Mouse (Mus musculus) right cerebral cortex, postnatal 36 days (tissue): ENCODE measurements at regions not wholly inside any gene's neighbourhood (a gene's known extent, or its start where the extent isn't known, plus 50 kb on each side); places are given as distances from the start of the nearest gene placed in this dataset.
A peak's percentile ranks its signal among the peaks of the same experiment; 100 is the strongest.

Experiments
- DNase-seq, 2 experiments: peaks; one replicate each; pipeline ENCODE4 v3.0.0; 2022; ENCODE audit warnings: low spot score in 2 of 2, mixed read lengths in 1 of 2

DNA sequence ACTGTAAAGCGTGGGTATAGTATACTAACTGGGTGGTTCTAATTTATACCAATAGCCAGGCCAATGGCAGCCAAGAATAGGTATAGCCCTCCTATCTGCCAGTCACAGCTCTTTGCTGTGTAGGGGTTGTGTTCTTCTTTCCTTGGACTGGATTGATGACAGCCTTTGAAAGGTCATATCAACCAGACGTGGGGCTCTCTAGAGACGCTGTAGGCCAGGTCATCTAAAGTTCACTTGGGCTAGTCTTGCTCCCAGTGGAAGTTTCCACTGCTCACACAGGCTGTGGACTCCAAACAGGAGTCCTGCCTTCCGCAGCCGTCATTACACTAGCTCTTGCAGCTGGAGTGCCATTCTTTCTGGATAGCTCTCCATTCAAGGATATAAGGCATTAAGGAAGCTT lies 220.3 kb downstream of the Gja1 start:
- no peak for DNase-seq

DNA sequence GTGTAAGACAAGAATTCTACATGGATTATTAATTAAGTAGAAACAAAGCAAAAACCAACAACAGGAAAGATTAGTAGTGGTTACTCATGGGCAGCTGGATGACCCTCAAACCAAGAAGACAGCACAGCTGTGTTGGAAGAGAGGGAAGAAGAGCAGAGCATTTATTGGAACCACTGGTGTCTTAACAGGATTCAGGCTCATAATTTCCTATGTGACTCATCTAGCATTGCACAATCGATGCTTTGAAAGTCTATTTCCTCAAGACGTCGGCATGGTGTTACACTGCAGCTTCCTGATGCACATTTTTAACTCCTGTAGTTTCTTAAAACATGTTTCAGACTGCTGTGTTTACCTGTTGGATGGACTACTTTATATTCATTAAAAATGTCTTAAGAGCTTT lies 221.1 kb downstream of the Gja1 start:
- no peak for DNase-seq

DNA sequence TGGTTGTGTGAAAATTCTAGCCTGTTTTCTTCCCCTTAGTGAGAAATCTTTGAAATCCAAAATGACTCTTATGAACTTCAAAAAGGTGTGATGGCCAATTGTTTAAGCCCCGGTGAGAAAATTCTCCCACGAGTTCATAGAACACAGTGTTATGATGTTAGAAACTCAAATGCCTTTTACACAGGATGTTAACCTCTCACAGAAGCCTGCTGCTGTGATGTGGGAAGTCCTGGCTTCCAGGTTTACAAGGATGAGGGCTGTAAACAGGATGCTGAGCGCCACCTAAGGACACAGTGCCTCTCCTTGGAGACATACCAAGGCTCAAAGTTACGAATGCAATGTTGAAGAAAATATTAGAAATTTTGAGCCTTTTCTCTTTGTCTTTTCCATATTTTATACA lies 222.8 kb downstream of the Gja1 start:
- DNase-seq: no peak

DNA sequence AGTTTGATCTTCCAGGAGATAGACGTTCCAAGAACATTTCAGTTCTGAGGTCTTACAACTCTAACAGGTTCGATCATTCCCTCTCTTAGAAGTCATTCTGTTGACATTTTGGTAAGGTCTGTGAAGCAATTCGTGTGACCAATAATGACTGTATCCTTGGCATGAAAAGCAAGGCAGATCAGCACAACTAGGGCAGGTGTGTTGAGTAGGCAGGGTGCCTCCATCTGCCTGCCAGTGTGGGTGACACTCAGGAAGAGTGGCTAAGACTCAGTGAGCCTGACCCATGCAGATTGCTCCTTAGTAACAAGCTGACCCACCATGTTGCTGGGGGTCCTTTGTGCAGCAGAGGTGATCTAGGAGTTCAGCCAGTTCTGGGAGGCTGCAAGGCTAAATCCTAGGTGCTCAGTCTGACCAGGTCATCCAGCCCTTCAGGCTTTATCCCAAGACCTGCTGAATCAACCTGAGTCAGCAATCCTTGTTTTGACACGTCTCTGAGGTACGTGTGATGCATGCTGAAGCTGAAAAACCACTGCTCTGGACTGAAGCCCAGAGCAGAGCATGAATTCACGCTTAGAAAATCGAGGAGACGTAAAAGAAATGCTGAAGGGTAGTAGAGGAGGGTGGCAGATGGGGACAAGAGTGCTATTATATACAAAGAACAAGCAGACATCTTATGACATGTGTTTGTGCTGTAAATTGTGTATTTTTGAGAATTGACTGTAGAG lies 234.6 kb downstream of the Gja1 start:
- peak; percentile 2 to 4 for DNase-seq

DNA sequence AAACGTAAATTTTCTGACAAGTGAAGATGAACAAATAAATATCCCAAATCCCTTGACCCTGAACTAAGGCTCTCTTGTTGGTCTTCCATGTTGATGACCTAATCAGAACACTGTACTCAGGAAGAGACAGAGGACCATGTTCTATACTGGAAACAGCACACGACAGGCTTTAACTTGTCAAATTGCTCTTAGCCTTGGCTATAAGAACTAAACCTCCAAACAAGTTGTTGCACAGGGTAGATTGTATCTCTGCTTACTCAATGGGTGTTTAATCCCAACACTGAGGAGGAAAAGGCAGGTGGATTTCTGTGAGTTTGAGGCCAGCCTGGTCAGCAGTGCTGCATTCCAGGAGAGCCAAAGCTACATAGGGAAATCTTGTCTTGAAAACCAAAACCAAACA lies 265.5 kb downstream of the Gja1 start:
- DNase-seq: no peak

DNA sequence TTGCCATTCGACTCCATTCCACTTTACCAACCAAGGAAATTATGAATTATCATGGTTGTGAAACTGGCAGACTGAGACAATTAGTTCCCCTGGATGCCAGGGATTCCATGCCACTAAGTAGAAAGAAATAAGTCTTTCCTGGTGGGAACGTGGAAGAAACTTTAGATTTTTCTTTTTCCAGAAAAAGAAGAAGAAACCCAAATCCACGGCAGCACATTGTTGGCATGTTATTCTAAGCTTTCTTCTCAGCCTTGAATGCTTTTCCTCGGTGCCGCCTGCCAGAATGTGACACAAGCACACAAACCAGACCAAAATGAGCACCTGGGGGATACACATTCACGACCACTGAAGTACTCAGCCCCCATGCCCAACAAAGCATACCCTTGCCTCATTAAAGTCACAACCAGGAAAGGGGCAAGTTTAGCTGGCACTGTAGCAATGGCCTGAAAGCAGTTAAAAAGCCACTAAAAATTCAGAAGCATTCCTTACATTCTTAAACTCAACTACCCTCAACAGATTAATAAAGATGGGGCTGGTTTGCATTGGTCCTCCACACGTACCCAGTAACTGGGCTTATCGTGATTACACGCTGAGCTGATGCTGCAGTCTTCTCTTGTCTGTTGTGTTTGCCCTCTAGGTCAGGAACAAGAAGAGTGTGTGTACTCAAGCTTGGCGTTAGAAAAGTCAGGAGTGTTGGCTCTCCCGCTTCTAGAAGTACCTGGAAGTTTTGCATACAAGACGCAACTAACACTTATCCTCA lies 266.4 kb downstream of the Gja1 start:
- DNase-seq: no peak

DNA sequence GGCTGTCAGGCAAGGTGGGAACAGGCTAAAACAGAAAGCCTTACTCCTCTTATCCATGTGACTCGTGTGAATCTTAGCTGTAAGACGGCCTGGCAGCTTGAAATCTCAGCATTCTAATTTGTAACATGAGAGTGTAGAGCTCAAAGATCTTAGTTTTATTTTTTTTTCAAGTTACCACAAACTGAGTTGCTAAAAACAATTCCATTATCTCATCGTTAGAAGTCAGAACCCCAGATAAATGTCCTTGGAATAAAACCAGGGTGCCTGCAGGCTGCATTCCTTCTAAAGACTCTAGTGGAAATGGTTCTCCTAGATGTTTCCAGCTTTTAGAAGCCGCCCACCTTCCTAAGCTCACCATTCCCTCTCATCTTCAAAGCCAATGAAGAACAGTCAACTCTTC lies 283.4 kb downstream of the Gja1 start:
- DNase-seq: no peak

DNA sequence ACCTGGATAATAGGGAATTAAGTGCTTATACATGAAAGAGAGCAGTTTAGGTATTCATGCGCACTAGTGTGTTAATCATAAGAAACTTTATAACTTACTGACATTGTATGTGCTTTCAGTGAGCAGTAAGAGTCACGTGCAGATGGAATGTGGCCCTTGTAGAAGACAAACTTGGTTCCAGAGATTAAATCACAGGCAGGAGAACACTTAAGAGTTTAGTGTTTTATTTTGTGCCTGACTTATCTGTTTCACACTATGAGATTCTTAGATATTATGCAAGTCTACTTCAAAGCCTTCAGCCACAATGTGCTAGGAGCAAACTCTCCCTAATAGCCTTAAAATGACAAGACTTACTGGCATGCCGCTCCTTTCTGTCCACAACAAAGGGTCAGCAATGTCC lies 296.8 kb downstream of the Gja1 start:
- DNase-seq: no peak

DNA sequence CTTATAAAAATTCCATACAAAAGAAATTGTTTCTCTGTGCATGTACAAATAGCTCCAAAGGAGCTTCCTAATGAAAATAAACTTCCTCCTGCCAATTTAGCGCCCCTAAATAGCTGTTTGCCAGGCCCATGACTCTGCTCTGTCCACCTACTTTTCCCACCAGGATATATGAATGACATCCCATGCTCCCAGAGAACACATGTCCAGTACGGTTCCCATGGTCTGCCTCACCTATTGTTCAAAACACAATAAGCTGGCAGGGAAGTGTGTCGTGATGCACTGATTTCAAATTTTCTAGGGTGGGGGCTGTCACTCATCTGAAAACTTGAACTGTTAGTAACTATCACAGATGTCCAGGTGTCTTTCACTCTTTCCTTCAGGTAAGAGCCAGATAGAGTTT lies 305.8 kb downstream of the Gja1 start:
- DNase-seq: no peak

DNA sequence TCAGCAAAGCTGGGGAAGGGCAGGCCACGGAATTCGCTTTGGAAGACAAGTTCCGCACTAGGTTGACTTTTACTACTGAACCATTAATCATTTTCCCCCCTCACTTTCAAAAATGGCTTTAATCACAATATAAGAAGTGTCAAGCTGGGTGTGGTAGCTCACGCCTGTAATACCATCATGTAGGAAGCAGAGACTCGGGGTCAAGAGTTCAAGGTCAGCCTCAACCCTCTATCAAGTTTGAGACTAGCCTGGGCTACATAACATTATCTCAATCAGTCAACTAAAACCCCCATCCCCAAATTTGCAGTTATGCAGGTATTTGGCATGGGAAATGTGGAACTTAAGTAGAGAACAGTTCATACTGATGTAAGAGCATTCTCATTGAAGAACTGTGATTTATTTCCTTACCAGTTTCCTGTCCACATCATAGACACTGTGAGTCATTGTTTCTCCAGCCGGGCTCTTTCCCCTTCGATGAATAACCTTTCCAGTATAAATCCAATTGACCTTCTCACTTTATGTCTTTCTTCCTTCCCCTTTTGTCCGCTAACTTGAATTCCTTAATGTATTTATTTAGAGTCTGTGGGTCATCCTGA lies 308.6 kb downstream of the Gja1 start:
- DNase-seq: no peak

DNA sequence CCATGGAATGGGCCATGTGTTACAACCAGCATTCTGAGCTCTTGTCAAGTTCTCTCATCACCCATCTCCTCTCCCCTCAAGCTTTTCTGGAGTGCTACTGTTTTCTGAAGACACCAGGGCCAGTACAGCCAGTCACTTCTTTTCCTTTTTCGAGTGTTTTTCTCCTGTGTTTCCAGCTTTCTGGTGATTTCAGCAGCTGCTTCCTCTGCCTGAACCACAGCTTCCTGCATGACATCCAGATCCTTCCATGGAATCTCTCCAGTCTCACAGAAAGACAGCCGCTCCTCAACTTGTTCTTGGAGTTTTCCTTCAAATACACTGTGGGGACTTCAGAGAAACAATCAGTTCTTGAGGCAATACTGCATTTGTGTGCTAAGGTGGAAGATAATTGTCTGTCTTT lies 314.3 kb downstream of the Gja1 start:
- no peak for DNase-seq

DNA sequence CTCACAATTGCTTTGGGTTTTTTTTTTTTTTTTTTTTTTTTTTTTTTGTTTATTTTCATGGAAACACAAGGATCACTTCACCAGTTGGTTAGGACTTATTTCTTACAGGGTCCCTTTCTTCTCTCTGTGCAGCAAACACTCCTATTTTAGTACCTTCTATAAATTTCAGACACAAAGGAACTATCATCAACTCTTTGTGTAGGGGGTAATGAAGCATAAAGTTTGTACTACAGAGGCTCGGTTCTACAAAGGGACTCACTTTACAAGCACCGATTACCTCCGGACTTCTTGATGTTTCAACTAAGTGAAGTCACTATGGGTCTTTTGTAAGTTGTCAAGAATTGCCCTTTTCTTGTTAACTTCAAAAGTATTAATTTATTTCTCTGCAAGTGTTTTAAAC lies 318.0 kb downstream of the Gja1 start:
- DNase-seq: no peak

DNA sequence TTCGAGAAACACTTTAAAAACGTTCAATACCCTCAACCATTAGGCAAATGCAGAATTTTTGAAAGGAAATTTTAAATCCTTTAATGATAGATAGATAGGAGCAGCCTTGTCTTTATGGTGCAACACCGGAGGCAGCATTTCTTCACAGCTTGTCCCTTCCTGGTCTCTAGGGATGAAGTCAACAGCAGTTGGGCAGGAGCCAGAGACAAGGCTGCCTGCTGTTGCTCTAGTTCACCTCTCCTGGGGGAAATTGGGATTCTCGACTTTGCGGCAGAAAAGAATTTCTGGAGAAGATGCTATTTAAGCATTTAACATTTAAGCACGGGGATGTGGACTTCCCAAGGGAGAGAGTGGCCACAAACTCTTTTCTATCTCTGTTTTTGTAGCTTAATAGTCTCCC lies 323.0 kb downstream of the Gja1 start:
- no peak for DNase-seq

DNA sequence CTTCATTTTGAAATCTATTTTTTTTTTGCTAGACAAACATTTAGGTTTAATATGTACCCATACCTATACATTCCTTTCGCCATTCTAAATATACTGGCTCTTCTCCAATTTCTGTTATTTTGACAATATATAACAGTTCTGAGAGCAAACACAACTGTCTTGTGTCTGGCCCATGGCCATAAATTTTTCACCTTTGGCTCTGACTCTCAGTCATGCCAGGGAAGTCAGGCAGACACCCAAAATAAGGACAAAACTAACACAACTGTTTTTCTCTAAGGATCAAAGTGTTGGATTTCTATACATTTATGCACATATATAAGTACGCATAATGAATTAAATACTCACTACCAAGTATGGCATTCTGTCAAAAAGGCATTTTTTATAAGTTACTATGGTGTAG lies 331.3 kb downstream of the Gja1 start:
- DNase-seq: no peak

DNA sequence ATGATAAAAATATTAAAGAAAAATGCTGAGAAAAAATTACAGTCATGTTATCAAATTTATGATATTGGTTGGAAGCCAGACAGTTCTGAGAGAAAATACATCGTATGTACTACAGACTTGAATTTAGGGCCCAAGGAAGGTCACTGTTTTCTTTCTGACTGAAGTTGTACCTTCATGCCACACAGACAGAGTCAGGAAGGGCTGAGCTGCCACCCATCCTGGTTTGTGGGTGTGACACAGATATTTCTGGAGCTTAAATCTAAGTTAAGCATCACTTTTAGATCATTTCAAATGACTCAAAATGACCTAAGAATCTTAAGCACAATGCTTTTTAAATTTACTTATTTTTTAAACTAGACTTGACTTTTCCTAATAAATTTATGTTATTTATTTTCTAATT lies 331.8 kb downstream of the Gja1 start:
- DNase-seq: no peak

DNA sequence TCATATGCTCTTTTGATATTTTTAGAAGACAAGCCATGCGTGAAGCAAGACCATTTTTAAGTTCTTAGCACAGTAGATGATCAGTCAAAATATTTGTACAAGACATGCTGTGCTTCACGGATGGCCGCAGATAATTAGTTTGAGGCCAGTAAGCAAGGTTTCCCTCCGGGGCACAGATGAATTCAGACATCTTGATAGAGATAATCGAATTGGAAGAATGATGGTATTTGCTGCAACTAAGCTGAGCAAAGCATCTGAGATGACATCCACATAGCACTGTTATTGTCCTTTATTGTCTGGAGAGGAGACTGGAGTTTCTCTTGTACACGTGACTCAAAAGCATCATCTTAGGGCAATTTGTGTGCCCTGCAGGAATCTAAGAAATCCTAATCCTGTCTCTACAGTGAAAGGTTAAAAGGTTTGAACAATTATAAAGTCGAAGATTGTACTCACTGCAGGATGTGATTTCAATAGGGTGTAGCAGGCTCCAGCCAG lies 335.5 kb downstream of the Gja1 start:
- DNase-seq: no peak

DNA sequence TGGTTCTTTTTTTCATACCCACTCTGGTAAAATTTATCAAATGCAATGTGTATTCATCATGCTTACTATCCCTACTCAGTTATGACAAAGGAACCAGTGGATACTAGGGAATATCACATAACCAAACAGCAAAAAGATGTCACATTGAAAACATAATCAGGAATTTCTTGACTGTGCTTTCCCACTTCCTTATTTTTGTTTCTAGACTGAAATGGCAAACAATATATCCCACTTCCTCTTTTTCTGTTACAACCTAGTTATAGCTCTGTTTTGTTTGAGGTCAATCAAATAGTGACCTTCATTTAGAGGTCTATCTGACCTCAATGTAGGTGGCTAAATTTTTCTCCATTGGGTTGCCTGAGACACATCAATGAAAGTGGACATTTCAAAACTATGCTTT lies 359.9 kb downstream of the Gja1 start:
- no peak for DNase-seq

DNA sequence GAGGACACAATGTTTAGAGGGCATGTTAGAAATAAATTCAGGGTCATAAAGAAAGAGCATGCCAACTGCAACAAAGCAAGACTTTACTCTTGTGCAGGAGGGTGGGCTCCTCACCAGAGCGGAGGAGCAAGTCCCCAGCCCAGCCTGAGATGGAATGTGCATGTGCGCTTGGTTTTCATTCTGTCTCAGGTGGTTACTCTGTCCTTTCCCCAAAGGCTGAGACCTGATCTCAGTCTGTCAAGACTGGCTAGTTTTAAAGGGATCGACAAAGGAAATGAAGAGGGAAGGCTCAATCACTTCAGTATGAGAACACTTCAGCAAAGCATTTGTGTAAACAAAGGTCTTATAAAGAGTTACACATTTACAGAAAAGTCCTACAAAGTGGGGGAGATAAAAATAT lies 362.5 kb downstream of the Gja1 start:
- DNase-seq: no peak

DNA sequence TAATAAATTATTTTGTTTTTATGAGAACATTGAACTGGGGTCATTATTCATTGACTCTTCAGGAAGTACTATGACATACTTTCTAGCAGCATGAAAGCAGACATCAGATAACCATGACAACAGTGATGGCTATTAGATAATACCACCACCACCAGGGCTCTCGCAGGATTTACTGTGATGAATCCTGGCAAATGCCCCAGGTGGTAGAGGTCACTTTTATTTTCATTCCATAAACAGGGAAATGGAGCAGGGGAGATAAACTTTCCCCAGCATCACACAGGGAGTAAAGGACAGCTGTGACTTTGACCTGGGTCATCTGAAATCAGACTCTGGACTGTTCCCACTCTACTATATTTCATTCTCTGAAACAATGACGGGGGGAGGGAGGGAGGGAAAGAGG lies 375.0 kb downstream of the Gja1 start:
- no peak for DNase-seq

DNA sequence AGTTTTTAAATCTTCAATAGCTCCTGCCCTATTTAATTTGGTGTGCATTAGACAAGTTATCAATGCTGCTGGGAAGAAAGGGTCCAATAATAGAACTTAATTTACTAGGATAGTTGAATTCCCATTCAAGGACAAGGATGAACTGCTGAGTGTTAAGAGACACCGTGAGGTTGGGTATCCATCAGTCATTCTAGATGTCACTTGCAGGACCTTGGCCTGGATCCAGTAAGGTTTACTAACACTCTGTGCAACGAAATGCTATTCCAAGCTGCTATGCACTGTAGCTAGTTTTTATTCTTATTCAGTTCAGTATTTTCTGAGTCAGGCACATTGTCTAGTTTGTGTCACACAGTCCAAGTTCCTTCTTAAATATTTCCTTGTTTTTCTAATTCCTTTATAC lies 376.4 kb downstream of the Gja1 start:
- DNase-seq: no peak

DNA sequence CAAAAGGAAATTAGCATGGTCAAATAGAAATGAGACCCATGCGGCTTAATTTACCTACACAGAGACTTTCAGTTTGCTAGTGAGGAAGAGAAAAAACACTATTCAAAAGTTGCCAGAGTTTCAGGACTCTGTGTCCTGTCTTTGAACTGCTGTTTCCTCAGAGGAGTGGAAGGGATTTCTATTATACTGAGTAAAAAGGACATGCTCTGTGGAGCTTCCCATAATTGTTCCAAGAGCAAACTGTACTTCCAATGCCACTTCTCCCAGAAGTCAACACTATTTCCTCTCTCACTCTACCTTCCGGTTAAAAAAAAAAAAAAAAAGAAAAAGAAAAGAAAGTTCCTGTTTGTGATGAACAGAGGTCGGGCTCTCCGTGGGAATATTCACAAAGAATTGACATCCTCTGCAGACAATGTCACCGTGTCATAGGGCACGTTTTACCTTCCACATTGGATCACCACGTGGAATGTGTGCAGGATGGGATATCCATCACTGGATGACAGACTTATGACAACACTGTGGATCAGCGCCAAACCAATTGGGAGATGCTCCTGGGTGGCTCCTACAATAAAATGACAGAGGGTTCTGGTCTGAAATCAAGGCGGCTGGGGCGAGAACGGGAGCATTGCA lies 377.5 kb downstream of the Gja1 start:
- DNase-seq: no peak

DNA sequence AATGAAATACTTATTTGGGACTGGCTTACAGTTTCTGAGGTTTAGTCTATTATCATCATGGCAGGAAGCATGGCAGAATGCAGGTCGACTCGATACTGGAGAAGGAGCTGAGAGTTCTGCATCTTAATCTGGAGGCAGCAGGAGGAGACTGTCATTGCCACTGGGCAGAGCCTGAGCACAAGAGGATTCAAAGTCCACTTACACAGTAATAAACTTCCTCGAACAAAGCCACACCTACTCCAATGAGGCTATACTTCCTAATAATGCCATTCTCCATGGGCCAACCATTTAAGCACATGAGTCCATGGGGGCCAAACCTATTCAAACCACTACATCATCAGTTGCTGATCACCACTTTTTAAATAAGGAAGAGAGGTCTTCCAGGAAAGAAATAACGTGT lies 393.5 kb downstream of the Gja1 start:
- DNase-seq: no peak

DNA sequence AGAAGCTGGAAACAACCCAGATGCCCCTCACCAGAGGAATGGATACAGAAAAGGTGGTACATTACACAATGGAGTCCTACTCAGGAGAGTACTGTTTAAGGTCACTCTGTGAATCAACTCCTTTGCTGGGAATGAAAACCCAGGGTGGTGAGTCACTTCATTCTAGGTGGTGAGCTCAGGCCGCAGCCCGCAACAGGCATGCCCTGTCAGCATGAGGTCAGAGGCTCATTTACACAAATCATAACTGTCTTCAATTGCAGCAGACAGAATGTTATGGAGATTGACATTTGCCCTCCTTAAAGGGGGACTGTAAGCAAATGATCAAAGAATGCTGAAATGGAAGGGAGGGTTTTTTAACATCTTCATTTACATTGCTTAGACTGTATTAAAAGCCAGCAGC lies 405.1 kb downstream of the Gja1 start:
- DNase-seq: no peak
